Mouse (Mus musculus) telencephalon, adult 2 months (tissue): ENCODE results near the gene Fars2.

ENCODE experiments used
- DNase-seq: peaks from one replicate; pipeline ENCODE4 v3.0.0-alpha.2; 2011; ENCODE audit warnings: low read depth, low spot score

Fars2 gene

GRCm38 (mm10) chr13:36731016-36731930, 614.1 kb downstream of the Fars2 start:
- DNase-seq, result no peak

DNA sequence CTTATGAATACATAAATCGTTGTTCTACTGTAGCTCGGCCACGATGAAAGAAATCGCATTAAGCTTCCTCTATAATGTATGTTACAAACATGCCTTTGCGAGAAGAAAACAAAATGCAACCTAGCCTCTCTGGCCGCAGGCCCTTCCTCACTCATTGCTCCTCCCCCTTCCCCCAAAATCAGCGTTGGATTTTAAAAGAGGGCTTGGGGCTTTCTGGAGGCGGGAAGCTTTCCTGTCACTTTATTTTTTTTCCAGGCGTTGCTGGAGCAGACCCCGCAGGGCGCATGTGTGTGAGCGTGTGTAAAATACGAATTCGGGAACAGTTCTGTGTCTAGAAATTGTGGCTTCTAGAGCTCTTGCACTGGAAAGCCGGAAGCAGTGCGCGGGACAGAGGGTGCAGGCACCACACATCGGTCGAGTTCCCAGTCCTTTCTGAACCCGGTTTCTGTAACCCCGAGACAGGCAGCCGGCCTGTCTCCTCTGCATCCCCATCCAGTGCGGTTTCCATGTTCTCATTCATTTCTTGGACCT, 614.8 kb downstream of the Fars2 start:
- no peak for DNase-seq

DNA sequence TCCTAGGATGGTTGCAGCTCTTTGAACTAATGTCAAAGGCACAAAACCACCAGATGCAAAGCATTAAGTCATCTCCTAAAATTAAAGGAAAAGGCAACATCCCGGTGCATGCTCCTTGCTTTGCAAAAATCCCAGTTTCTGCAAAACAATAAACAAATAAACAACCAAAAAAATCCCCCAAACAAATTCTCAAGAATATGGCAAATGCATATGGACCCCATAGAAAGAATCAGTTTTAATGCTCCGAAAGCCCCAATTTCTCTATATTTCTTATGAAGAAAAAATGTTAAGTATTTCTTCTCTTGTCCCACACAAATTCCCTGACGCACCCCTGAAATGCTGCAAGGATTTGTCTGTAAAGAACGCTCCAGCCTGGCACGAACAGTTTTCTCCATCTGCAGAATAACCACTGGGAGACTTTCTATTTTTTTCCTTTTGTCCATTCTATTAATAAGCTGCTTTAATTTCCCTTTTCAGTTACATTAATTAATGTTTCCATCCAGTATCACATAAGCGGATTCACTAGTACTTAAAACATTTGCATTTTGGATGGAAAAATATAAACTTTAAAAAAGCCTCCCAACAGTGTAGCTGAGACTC, 615.8 kb downstream of the Fars2 start:
- DNase-seq, result no peak

GRCm38 (mm10) chr13:36733566-36733965, 616.4 kb downstream of the Fars2 start:
- DNase-seq, result no peak

DNA sequence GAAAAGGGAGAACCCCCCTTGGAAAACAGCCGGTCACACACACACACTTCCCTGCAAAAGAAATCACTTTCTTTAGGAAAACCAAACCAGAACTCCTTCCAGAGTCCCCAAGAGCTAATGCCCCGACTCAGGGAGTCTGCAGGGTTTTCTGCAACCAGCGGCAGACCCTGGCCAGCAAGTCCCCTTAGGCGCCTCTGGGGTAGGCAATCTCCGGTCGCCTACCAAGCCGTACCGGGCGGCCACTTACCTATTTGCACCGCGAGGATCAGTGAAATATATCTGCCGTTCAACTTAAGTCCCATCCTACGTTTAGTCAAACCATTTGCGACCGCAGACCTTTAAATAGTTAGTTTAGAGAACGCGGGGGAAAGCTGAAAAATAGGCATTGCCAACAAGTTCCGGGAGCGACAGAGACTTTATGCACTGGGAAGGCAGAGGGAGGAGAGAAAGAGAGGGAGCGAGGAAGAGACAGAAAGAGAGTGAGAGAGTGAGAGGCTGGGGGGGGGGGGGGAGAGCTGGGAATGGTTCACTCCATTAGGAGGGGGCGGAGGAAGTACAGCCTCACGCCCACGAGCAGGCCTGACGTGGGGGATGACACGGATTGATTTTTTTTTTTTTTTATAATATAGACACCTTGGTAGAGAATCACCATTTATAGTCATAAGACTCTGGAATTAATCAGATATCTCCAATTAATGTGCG, 616.9 kb downstream of the Fars2 start:
- DNase-seq, result no peak

GRCm38 (mm10) chr13:36734731-36735571, 617.7 kb downstream of the Fars2 start, which contains the start of gene Nrn1:
Nrn1 (minus strand) TSS chr13:36735131.
- no peak for DNase-seq

- no peak for DNase-seq
Observed at GRCm38 (mm10) chr13:36735901-36736618, 618.8 kb downstream of the Fars2 start.

DNA sequence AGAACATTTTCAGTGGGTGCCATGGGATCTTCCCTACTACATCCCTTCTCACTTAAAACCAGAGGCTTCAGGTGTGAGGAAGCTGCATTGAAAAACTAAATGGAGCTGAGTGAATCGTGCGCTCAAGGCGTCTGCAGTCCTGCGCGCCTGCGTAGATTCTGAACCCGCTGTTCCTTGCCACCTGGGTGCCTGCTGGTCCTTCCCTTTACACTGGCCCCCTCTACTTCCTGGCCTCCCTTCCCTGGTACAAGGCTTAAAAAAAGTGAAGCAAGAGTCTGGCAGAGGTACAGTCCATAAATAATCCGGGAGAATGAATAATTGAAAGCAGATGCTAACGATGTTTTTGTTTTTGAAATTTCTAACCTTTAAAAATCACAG, 619.4 kb downstream of the Fars2 start:
- DNase-seq, result no peak

DNA sequence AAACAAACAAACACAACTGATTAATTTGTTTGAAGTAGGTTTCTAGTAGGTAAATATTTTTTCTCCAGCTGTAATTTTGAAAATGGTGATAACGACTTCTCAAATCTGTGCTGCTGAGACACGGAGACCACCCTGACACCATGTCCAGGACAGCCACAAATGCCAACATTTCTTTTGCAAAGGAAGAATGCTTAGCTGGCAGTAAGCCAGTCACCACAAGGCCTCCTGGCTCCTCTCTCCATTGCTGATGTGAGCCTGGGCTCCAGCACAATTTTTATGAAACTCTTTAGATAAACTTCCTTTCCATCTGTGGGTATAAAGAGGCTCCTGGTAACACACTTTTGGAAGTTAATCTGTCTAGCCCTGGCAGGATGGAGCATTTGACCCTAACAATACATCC, 632.8 kb downstream of the Fars2 start:
- DNase-seq, result no peak

GRCm38 (mm10) chr13:36751861-36752260, 634.6 kb downstream of the Fars2 start:
- DNase-seq, result no peak

DNA sequence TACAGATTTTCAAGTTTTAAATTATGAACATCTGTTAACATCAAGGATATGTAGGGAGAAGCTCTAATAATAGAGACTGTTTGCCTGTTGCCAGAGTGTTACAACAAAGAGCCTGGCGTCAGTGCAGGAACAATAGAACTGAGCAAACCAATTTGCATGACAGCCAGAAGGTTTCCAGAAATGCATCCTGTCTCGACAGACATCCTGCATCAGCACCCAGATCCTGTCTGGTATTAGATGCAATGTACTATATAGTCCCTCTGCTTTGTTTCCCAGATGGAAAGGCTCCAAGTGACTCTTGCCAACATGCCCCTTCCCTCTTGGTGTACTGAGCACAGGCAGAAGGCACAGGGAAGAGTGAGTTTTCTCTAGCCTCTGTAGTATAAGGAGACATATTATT, 649.6 kb downstream of the Fars2 start:
- peak; percentile 27 for DNase-seq
